Mouse (Mus musculus): Measurements from ENCODE around the gene C130050O18Rik.

DNA sequence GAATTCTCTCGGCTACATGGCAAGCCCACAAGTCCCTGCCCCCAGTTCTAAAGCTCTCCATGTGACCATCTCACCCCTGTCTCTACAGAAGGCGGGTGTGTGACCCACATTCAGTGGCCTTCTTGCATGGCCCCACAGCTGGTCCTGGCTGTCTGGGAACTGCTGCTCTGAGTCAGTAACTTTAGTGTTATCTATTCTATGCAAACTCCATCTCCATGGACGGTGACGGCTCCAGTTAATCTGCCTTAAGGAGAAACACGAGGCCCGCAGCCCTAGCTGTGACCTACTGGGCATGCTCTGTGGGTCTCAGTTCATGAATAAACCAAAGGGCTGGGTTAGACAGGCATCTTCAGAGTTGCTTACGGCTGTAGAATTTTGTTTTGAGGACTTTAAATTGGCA lies 10.7 kb upstream of the C130050O18Rik start:
- TF ChIP-seq HCFC1 (IDR thresholded peaks at IDR 0.05; ENCODE audit: borderline replicate concordance, insufficient read depth, low read length) = no peak
- no peak for TF ChIP-seq ZNF384 (IDR thresholded peaks at IDR 0.05; ENCODE audit: low read depth, low read length)
- no peak for TF ChIP-seq ZC3H11A (IDR thresholded peaks at IDR 0.05; ENCODE audit: borderline replicate concordance, low read depth, low read length)
- no peak for TF ChIP-seq MAFK (IDR thresholded peaks at IDR 0.05; ENCODE audit: insufficient read depth, low read depth, low read length)
- no peak for TF ChIP-seq CHD2 (IDR thresholded peaks at IDR 0.05; ENCODE audit: low read depth, low read length)
